Mouse (Mus musculus): Measurements from ENCODE around the gene Mpz. TPM values are rescaled to one million over a fixed set of nuclear protein-coding genes. Genes with fewer than 3 reads are reported as not detected.

Mpz gene
- polyA plus RNA-seq, 1 experiment from 2014 or later, result 1.3 TPM

GRCm38 (mm10) chr1:171151966-171152365 lies 1.5 kb downstream of the Mpz start:
- no peaks in the 10 kb centered on the region for H3K27me3 ChIP-seq (ENCODE audit: control insufficient read depth, insufficient read depth, low read depth, low read length)
- WGBS, result 79% methylated on average over 4 of the region's 4 CpGs
- no peak overlapping the region for H3K27ac ChIP-seq (ENCODE audit: low read length)
- no peak overlapping the region for H3K4me2 ChIP-seq (ENCODE audit: low read depth, low read length)
- ATAC-seq (ENCODE audit: low read depth), result no peak
- peaks cover 14% of the 10 kb centered on the region for H3K4me1 ChIP-seq (replicated peaks; ENCODE audit: control insufficient read depth, insufficient read depth, low read length)
- H3K36me3 ChIP-seq (ENCODE audit: control insufficient read depth, insufficient read depth, low read length), result no peaks in the 10 kb centered on the region
- H3K9ac ChIP-seq (ENCODE audit: low read length), result no peak overlapping the region
- H3K4me3 ChIP-seq (ENCODE audit: low read length), result no peak overlapping the region
- no peaks in the 10 kb centered on the region for H3K9me3 ChIP-seq (ENCODE audit: control insufficient read depth, low read length)

- Histone ChIP-seq H3K36me3 (ENCODE audit: control insufficient read depth, insufficient read depth, low read length) (no peaks in the 10 kb centered on the region), H3K4me2 (ENCODE audit: low read depth, low read length) (no peak overlapping the region), H3K27ac (ENCODE audit: low read length) (no peak overlapping the region), H3K9me3 (ENCODE audit: control insufficient read depth, low read length) (no peaks in the 10 kb centered on the region), H3K4me1 (replicated peaks; ENCODE audit: control insufficient read depth, insufficient read depth, low read length) (peaks cover 2% of the 10 kb centered on the region; the same call in 1 of the 2 replicates), H3K9ac (ENCODE audit: low read length) (no peak overlapping the region), H3K4me3 (ENCODE audit: low read length) (no peak overlapping the region), H3K27me3 (ENCODE audit: control insufficient read depth, insufficient read depth, low read depth, low read length) (peaks cover 4% of the 10 kb centered on the region)
- ATAC-seq (ENCODE audit: low read depth), result no peak
- 45% methylated on average over 3 of the region's 3 CpGs for WGBS
Measured at GRCm38 (mm10) chr1:171156644-171157043, 6.1 kb downstream of the Mpz start.

- Histone ChIP-seq H3K4me3 (ENCODE audit: low read length) (no peak overlapping the region), H3K36me3 (ENCODE audit: control insufficient read depth, insufficient read depth, low read length) (no peaks in the 10 kb centered on the region), H3K4me2 (ENCODE audit: low read depth, low read length) (no peak overlapping the region), H3K27ac (ENCODE audit: low read length) (no peak overlapping the region), H3K9ac (ENCODE audit: low read length) (no peak overlapping the region), H3K4me1 (replicated peaks; ENCODE audit: control insufficient read depth, insufficient read depth, low read length) (peaks cover 2% of the 10 kb centered on the region; the same call in 1 of the 2 replicates), H3K27me3 (ENCODE audit: control insufficient read depth, insufficient read depth, low read depth, low read length) (peaks cover 4% of the 10 kb centered on the region), H3K9me3 (ENCODE audit: control insufficient read depth, low read length) (no peaks in the 10 kb centered on the region)
- ATAC-seq (ENCODE audit: low read depth), result no peak
Measured at GRCm38 (mm10) chr1:171157965-171158364, 7.5 kb downstream of the Mpz start.

GRCm38 (mm10) chr1:171159485-171159975 lies 9.0 kb downstream of the Mpz start:
- ATAC-seq (ENCODE audit: low read depth), result peak; percentile 73
- H3K4me3 ChIP-seq (ENCODE audit: low read length), result peak overlapping the region; percentile 45
- peaks cover 2% of the 10 kb centered on the region; the same call in 1 of the 2 replicates for H3K4me1 ChIP-seq (replicated peaks; ENCODE audit: control insufficient read depth, insufficient read depth, low read length)
- peak overlapping the region; percentile 61 for H3K4me2 ChIP-seq (ENCODE audit: low read depth, low read length)
- H3K9ac ChIP-seq (ENCODE audit: low read length), result peak overlapping the region; percentile 54
- peaks cover 4% of the 10 kb centered on the region for H3K27me3 ChIP-seq (ENCODE audit: control insufficient read depth, insufficient read depth, low read depth, low read length)
- WGBS, result 4% methylated on average over 15 of the region's 15 CpGs
- no peak overlapping the region for H3K27ac ChIP-seq (ENCODE audit: low read length)
- H3K36me3 ChIP-seq (ENCODE audit: control insufficient read depth, insufficient read depth, low read length), result no peaks in the 10 kb centered on the region
- H3K9me3 ChIP-seq (ENCODE audit: control insufficient read depth, low read length), result no peaks in the 10 kb centered on the region

- H3K9me3 ChIP-seq (ENCODE audit: control insufficient read depth, low read length), result no peaks in the 10 kb centered on the region
- no peak overlapping the region for H3K9ac ChIP-seq (ENCODE audit: low read length)
- no peak overlapping the region for H3K27ac ChIP-seq (ENCODE audit: low read length)
- H3K4me1 ChIP-seq (replicated peaks; ENCODE audit: control insufficient read depth, insufficient read depth, low read length), result peaks cover 2% of the 10 kb centered on the region; the same call in 1 of the 2 replicates
- H3K4me2 ChIP-seq (ENCODE audit: low read depth, low read length), result no peak overlapping the region
- no peak overlapping the region for H3K4me3 ChIP-seq (ENCODE audit: low read length)
- 80% methylated on average over 3 of the region's 3 CpGs for WGBS
- no peaks in the 10 kb centered on the region for H3K36me3 ChIP-seq (ENCODE audit: control insufficient read depth, insufficient read depth, low read length)
- peaks cover 4% of the 10 kb centered on the region for H3K27me3 ChIP-seq (ENCODE audit: control insufficient read depth, insufficient read depth, low read depth, low read length)
- no peak for ATAC-seq (ENCODE audit: low read depth)
Measured at GRCm38 (mm10) chr1:171162526-171162925, 12.0 kb downstream of the Mpz start.

GRCm38 (mm10) chr1:171164258-171164657 lies 13.7 kb downstream of the Mpz start:
- no peak overlapping the region for H3K27ac ChIP-seq (ENCODE audit: low read length)
- 34% methylated on average over 3 of the region's 3 CpGs for WGBS
- H3K27me3 ChIP-seq (ENCODE audit: control insufficient read depth, insufficient read depth, low read depth, low read length), result no peaks in the 10 kb centered on the region
- no peak overlapping the region for H3K9ac ChIP-seq (ENCODE audit: low read length)
- H3K4me1 ChIP-seq (replicated peaks; ENCODE audit: control insufficient read depth, insufficient read depth, low read length), result peaks cover 2% of the 10 kb centered on the region; the same call in 1 of the 2 replicates
- ATAC-seq (ENCODE audit: low read depth), result no peak
- H3K9me3 ChIP-seq (ENCODE audit: control insufficient read depth, low read length), result no peaks in the 10 kb centered on the region
- H3K4me2 ChIP-seq (ENCODE audit: low read depth, low read length), result no peak overlapping the region
- no peak overlapping the region for H3K4me3 ChIP-seq (ENCODE audit: low read length)
- H3K36me3 ChIP-seq (ENCODE audit: control insufficient read depth, insufficient read depth, low read length), result no peaks in the 10 kb centered on the region

GRCm38 (mm10) chr1:171165629-171166345 lies 15.3 kb downstream of the Mpz start:
- no peaks in the 10 kb centered on the region for H3K36me3 ChIP-seq (ENCODE audit: control insufficient read depth, insufficient read depth, low read length)
- H3K9ac ChIP-seq (ENCODE audit: low read length), result no peak overlapping the region
- no peak for ATAC-seq (ENCODE audit: low read depth)
- H3K4me1 ChIP-seq (replicated peaks; ENCODE audit: control insufficient read depth, insufficient read depth, low read length), result no peaks in the 10 kb centered on the region; the same call in 1 of the 2 replicates
- no peak overlapping the region for H3K27ac ChIP-seq (ENCODE audit: low read length)
- H3K4me2 ChIP-seq (ENCODE audit: low read depth, low read length), result no peak overlapping the region
- no peak overlapping the region for H3K4me3 ChIP-seq (ENCODE audit: low read length)
- no peaks in the 10 kb centered on the region for H3K27me3 ChIP-seq (ENCODE audit: control insufficient read depth, insufficient read depth, low read depth, low read length)
- H3K9me3 ChIP-seq (ENCODE audit: control insufficient read depth, low read length), result no peaks in the 10 kb centered on the region
- 56% methylated on average over 5 of the region's 5 CpGs for WGBS

GRCm38 (mm10) chr1:171168906-171169305 lies 18.4 kb downstream of the Mpz start:
- ATAC-seq (ENCODE audit: low read depth), result no peak
- H3K4me1 ChIP-seq (replicated peaks; ENCODE audit: control insufficient read depth, insufficient read depth, low read length), result no peaks in the 10 kb centered on the region
- H3K9ac ChIP-seq (ENCODE audit: low read length), result no peak overlapping the region
- H3K27ac ChIP-seq (ENCODE audit: low read length), result no peak overlapping the region
- H3K9me3 ChIP-seq (ENCODE audit: control insufficient read depth, low read length), result no peaks in the 10 kb centered on the region
- no peak overlapping the region for H3K4me3 ChIP-seq (ENCODE audit: low read length)
- no peaks in the 10 kb centered on the region for H3K27me3 ChIP-seq (ENCODE audit: control insufficient read depth, insufficient read depth, low read depth, low read length)
- WGBS, result 85% methylated on average over 12 of the region's 12 CpGs
- no peak overlapping the region for H3K4me2 ChIP-seq (ENCODE audit: low read depth, low read length)
- no peaks in the 10 kb centered on the region for H3K36me3 ChIP-seq (ENCODE audit: control insufficient read depth, insufficient read depth, low read length)

- no peak overlapping the region for H3K9ac ChIP-seq (ENCODE audit: low read length)
- no peak overlapping the region for H3K4me2 ChIP-seq (ENCODE audit: low read depth, low read length)
- H3K27ac ChIP-seq (ENCODE audit: low read length), result no peak overlapping the region
- H3K27me3 ChIP-seq (ENCODE audit: control insufficient read depth, insufficient read depth, low read depth, low read length), result no peaks in the 10 kb centered on the region
- no peaks in the 10 kb centered on the region for H3K9me3 ChIP-seq (ENCODE audit: control insufficient read depth, low read length)
- H3K4me1 ChIP-seq (replicated peaks; ENCODE audit: control insufficient read depth, insufficient read depth, low read length), result no peaks in the 10 kb centered on the region
- H3K36me3 ChIP-seq (ENCODE audit: control insufficient read depth, insufficient read depth, low read length), result no peaks in the 10 kb centered on the region
- 30% methylated on average over 3 of the region's 3 CpGs for WGBS
- no peak overlapping the region for H3K4me3 ChIP-seq (ENCODE audit: low read length)
- no peak for ATAC-seq (ENCODE audit: low read depth)
Measured at GRCm38 (mm10) chr1:171169913-171170312, 19.4 kb downstream of the Mpz start.
